Mouse (Mus musculus): ENCODE measurements around the gene Apba3.
A peak's percentile ranks its signal among the peaks of the same experiment; 100 is the strongest.

The Apba3 gene

GRCm38 (mm10) chr10:81290698-81291460 is 24.1 kb downstream of the Apba3 start:
- no peak for DNase-seq (ENCODE audit: low spot score in 2 of 2)

GRCm38 (mm10) chr10:81291511-81292104 is 24.8 kb downstream of the Apba3 start, which contains the start of gene Tjp3:
Gene Tjp3 (minus strand): TSS chr10:81291581.
- no peak for DNase-seq (ENCODE audit: low spot score in 2 of 2)

- DNase-seq (ENCODE audit: low spot score in 2 of 2), result peak; percentile 100
Observed at GRCm38 (mm10) chr10:81292554-81293333, 26.0 kb downstream of the Apba3 start, which contains the start of gene Pip5k1c. Gene Pip5k1c (plus strand): TSS chr10:81292963.

GRCm38 (mm10) chr10:81293334-81294030 is 26.7 kb downstream of the Apba3 start:
- DNase-seq (ENCODE audit: low spot score in 2 of 2), result no peak

GRCm38 (mm10) chr10:81294442-81294841 is 27.7 kb downstream of the Apba3 start:
- DNase-seq (ENCODE audit: low spot score in 2 of 2), result no peak

- DNase-seq (ENCODE audit: low spot score in 2 of 2), result no peak
Observed at GRCm38 (mm10) chr10:81295185-81295584, 28.4 kb downstream of the Apba3 start.

- peak; percentile 62 to 67 for DNase-seq (ENCODE audit: low spot score in 2 of 2)
Observed at GRCm38 (mm10) chr10:81297246-81297645, 30.5 kb downstream of the Apba3 start.

GRCm38 (mm10) chr10:81297845-81298244 is 31.1 kb downstream of the Apba3 start:
- peak; percentile 80 to 81 for DNase-seq (ENCODE audit: low spot score in 2 of 2)

- DNase-seq (ENCODE audit: low spot score in 2 of 2), result peak; percentile 84 to 86
Observed at GRCm38 (mm10) chr10:81298369-81299100, 31.8 kb downstream of the Apba3 start.

- no peak for DNase-seq (ENCODE audit: low spot score in 2 of 2)
Observed at GRCm38 (mm10) chr10:81299585-81300351, 33.0 kb downstream of the Apba3 start.

GRCm38 (mm10) chr10:81300352-81300907 is 33.7 kb downstream of the Apba3 start:
- DNase-seq (ENCODE audit: low spot score in 2 of 2), result no peak

GRCm38 (mm10) chr10:81301321-81301720 is 34.6 kb downstream of the Apba3 start:
- no peak for DNase-seq (ENCODE audit: low spot score in 2 of 2)

- DNase-seq (ENCODE audit: low spot score in 2 of 2), result no peak
Observed at GRCm38 (mm10) chr10:81302288-81302687, 35.5 kb downstream of the Apba3 start.

GRCm38 (mm10) chr10:81302781-81303218 is 36.0 kb downstream of the Apba3 start:
- DNase-seq (ENCODE audit: low spot score in 2 of 2), result no peak

GRCm38 (mm10) chr10:81303258-81303657 is 36.5 kb downstream of the Apba3 start:
- DNase-seq (ENCODE audit: low spot score in 2 of 2), result no peak

- peak; percentile 57 to 59 for DNase-seq (ENCODE audit: low spot score in 2 of 2)
Observed at GRCm38 (mm10) chr10:81303761-81304160, 37.0 kb downstream of the Apba3 start.

GRCm38 (mm10) chr10:81304597-81305238 is 38.0 kb downstream of the Apba3 start:
- peak; percentile 52 to 67 for DNase-seq (ENCODE audit: low spot score in 2 of 2)

- no peak for DNase-seq (ENCODE audit: low spot score in 2 of 2)
Observed at GRCm38 (mm10) chr10:81305663-81306062, 38.9 kb downstream of the Apba3 start.

- no peak for DNase-seq (ENCODE audit: low spot score in 2 of 2)
Observed at GRCm38 (mm10) chr10:81306173-81306668, 39.5 kb downstream of the Apba3 start.
